Mouse (Mus musculus) gastrocnemius, adult 8-10 months (tissue): ENCODE measurements at regions not wholly inside any gene's neighbourhood (a gene's known extent, or its start where the extent isn't known, plus 50 kb on each side); places are given as distances from the start of the nearest gene placed in this dataset.

Experiments
- DNase-seq, 2 experiments: peaks; one replicate each; pipeline ENCODE4 v3.0.0; 2022; ENCODE audit warnings: low spot score in 2 of 2

GRCm38 (mm10) chr2:110426881-110427280 lies 63.9 kb upstream of the Fibin start:
- DNase-seq, result no peak

- no peak for DNase-seq
Observed at GRCm38 (mm10) chr2:110452694-110453093, 89.7 kb upstream of the Fibin start.

- DNase-seq, result no peak
Observed at GRCm38 (mm10) chr2:110472307-110472995, 109.5 kb upstream of the Fibin start.

GRCm38 (mm10) chr2:110476591-110476990 lies 113.6 kb upstream of the Fibin start:
- DNase-seq, result no peak

- no peak for DNase-seq
Observed at GRCm38 (mm10) chr2:110481327-110481726, 115.8 kb upstream of the Slc5a12 start.

GRCm38 (mm10) chr2:110486201-110486600 lies 110.9 kb upstream of the Slc5a12 start:
- no peak for DNase-seq

- peak in 1 of 2 experiments; percentile 44 for DNase-seq
Observed at GRCm38 (mm10) chr2:110486724-110487123, 110.4 kb upstream of the Slc5a12 start.

- no peak for DNase-seq
Observed at GRCm38 (mm10) chr2:110487950-110488349, 109.1 kb upstream of the Slc5a12 start.

- DNase-seq, result no peak
Observed at GRCm38 (mm10) chr2:110501786-110502185, 95.3 kb upstream of the Slc5a12 start.

- no peak for DNase-seq
Observed at GRCm38 (mm10) chr2:110508162-110508748, 88.8 kb upstream of the Slc5a12 start.

GRCm38 (mm10) chr2:110523173-110523803 lies 73.8 kb upstream of the Slc5a12 start:
- DNase-seq, result no peak

GRCm38 (mm10) chr2:110528191-110528590 lies 68.9 kb upstream of the Slc5a12 start:
- DNase-seq, result no peak

GRCm38 (mm10) chr2:110540140-110540539 lies 57.0 kb upstream of the Slc5a12 start:
- DNase-seq, result no peak

- no peak for DNase-seq
Observed at GRCm38 (mm10) chr2:110540570-110541357, 56.3 kb upstream of the Slc5a12 start.

GRCm38 (mm10) chr2:110541358-110541737 lies 55.8 kb upstream of the Slc5a12 start:
- DNase-seq, result no peak
